Mouse (Mus musculus): ENCODE data around the gene Rpl39.
"Not testable (repeated sequence)": the region's sequence is repeated elsewhere in the genome, so short reads cannot be mapped to it uniquely, and the experiment has no call there.

Rpl39 gene

GRCm38 (mm10) chrX:37084927-37085660, at the start of gene Rpl39:
Rpl39 (minus strand) TSS chrX:37085402.
- DNase-seq: peak; percentile 87 to 93

DNA sequence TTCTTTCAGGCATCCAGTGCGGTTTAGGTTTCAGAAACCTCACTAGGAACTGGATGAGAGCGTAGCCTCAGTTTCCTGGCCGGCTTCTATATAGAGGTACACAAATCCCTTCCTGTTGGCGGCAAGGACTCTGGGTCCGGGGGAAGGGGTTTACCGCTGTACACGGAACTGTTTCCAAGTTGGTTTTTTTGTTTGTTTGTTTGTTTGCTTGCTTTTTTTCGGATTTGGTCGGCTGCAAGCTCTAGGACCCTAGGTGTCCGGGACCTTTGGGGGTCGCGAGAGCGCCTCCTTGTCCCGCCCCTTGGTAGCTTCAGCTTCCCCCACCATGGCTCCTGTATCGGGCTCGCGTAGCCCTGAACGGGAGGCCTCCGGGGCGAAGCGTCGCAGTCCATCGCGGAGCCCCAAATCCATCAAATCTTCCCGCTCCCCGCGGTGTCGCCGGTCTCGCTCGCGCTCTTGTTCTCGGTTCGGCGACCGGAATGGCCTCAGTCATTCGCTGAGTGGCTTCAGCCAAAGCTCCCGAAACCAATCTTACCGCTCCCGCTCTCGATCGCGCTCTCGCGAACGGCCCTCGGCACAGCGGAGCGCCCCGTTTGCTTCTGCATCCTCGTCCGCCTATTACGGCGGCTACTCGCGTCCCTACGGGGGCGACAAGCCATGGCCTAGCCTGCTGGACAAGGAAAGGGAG, 41.6 kb upstream of the Rpl39 start, which contains the start of gene Nkap:
Gene Nkap (plus strand): TSS at position 125 of the 688 bp plus-strand sequence.
- peak; percentile 79 to 84 for DNase-seq

DNA sequence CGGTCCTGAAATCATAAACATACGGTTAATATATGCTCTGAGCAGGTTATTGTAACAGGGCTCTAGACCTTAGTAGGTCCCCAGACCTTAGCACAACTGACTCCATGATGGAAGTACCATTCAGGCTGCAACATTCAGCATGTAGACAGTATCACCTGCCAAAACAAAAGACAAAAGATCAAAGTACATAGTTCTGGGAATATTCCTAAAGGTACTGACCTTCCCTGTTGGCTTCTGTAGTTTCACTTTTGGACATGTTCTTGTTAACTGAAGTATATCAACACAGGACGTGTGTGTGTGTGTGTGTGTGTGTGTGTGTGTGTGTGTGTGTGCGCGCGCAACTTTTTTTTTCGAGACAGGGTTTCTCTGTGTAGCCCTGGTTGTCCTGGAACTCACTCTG, 40.3 kb upstream of the Rpl39 start:
- DNase-seq: no peak

GRCm38 (mm10) chrX:37120212-37120611, 35.0 kb upstream of the Rpl39 start:
- no peak for DNase-seq

GRCm38 (mm10) chrX:37119585-37119984, 34.4 kb upstream of the Rpl39 start:
- no peak for DNase-seq

DNA sequence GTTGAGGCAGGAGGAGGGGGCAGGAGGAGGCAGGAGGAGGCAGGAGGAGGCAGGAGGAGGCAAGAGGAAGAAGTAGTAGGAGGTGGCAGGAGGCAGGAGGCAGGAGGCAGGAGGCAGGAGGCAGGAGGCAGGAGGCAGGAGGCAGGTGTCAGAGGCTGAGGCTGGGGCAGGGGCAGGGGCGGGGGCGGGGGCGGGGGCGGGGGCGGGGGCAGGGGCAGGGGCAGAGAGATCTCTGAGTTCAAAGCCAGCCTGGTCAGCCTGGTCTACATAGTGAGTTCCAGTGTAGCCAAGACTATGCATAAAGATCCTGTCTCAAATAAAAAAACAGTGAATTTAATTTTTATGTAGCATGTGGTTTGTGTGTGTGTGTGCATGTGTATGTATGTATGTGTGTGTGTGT, 31.9 kb upstream of the Rpl39 start:
- no peak for DNase-seq

DNA sequence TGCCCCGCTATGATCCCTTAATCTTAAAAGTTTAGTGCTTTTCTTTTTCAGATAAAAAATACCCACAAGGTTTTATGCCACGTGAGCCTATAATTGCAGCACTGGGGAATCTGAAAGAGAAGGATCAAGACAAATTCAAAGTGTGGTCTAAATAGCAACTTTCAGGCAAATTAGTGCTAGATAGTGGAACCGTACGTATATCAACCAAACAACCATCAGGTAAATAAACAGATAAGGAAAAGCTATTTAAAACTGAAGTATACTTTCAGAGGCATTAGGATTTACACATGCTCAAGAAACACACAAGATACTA, 25.6 kb upstream of the Rpl39 start:
- no peak for DNase-seq

- DNase-seq: peak; percentile 93 to 95
These were observed 25.1 kb upstream of the Rpl39 start, which contains the start of gene Upf3b for GRCm38 (mm10) chrX:37110193-37110880. Upf3b (minus strand) TSS chrX:37110322.

DNA sequence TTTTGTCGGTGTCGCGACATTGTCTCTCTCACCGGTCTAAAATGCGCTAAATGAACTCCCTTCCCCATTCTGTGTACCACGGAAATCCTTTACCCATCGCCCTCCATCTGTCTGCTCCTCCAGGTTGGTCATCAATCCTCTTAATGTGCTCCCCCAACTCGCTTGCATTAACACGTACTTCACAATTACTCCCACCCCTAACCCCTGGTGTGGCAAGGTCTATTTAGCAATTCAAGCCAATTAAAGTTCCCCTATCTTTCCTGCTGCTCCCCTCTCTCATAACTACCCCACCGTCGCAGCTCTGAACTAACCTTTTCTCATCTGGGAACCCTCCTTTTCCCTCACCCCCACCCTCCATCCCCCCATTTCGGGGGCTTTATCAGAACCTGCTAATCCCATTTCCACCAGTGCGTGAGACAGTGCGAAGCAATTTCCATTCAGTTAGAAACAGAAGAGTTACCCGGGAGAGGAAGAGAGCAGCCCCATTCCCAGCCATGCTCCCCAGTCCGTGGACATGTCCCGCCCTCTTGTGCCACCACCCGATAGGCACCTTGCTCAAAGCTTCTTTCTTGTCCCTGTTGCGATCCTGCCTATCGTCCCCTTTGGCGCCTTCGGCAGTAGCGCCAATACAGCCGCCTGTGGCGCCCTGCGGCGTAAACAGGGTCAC, 24.5 kb upstream of the Rpl39 start:
- DNase-seq: no peak

- no peak for DNase-seq
These were observed 18.6 kb upstream of the Rpl39 start for GRCm38 (mm10) chrX:37103826-37104225.

DNA sequence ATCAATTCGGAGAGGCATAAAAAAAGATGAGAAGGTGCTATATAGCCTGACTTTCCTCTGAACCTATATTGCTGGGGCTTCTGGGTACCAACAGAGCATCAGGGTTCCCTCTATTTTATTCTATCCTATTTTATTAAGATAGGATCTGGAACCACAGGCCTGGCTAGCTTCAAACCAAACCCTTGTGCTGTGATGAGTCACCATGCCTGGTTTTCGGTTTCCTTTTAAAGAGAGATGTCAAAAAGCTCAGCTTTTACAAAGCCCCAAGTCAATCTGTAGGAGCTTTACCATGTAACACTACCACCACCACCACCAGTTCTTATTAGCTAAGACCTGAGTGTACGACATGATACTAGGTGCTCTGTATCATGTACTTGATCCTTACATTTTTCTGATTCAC, 13.5 kb upstream of the Rpl39 start:
- no peak for DNase-seq

GRCm38 (mm10) chrX:37095106-37095768, 10.0 kb upstream of the Rpl39 start:
- DNase-seq: no peak

DNA sequence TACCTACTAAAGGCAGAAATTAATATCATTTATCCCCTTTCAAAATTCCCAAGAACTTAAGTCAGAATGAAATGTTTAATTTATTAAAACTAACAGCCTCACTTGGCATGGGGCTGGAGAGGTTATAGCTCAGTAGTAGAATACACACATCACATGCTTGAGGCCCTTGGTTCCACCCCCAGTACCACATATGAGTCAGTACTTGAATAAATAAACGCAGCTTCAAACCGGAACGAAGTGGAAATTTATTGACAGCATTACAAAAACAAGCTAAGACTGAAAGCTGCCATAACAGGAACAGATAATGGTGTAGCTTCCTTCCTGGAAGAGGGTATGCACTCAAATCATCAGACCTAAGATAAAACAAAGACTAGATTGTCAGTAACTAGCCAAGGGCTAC, 6.3 kb upstream of the Rpl39 start:
- no peak for DNase-seq

DNA sequence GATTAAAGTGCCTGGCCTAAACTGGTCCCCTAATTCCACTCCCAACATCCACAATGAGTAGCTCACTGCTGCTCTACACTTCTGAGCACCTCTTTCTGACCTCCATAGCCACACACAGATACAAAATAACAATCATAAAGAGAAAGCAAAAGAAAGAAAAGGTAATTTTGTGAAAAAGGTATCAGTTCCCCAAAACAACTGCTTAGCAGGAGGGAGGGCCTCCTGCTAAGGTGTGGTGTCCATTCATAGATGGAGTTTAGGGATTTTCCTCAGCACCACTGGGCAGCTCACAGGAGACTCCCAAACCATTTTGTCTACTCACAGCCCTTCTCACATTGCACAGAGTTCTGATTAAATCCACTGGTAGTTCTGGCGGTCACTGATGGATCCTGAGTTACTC, 3.6 kb upstream of the Rpl39 start:
- no peak for DNase-seq

- no peak for DNase-seq
These were observed 463 bp upstream of the Rpl39 start for GRCm38 (mm10) chrX:37085665-37086064.

DNA sequence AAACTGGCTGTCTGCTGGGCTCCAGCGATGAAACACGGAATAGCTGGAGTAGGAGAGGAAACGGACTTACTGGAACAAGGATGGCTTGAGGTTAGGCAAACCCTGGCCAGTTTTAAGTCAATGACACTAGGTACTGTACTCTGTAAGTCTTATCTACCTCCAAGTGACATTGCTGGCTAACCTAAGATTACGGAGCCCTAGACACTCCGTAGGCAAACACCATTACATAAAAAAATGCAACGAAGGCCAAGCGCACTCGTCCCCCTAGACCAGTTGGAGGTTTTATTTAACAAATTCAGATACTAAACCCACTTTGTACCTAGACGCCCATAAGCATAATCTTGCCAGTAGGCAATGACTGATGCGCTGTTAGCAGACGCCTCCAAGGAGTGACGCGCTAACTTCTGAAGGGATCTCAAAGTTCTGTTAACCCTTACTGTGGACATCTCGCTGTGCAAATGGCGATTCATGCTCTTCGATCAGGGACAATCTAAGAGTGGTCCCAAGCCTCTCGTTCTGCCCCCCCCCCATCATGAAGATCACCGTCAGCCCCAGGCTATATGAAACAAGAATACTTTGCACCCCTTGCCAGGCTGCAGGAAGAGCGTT, 780 bp downstream of the Rpl39 start:
- DNase-seq: peak; percentile 14 to 52

DNA sequence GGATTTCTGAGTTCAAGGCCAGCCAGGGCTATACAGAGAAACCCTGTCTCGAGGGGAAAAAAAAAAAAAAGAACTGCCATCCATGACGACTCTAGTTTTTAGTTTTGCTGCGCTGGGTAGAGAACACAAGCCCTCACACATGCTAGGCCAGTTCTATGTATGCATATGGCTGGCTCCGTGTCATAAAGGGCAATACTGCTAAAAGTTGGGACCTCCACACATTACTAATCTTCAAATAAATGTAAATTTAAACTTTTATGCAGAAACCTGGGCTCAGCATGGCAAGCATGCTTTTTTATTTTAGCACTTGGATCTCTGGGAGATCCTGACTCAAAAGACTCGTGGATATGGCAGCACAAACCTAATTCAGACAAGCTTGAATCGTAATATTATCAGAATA, 4.0 kb downstream of the Rpl39 start:
- DNase-seq: no peak

- DNase-seq: not testable (repeated sequence)
These were observed 4.9 kb downstream of the Rpl39 start for GRCm38 (mm10) chrX:37080345-37080744.

DNA sequence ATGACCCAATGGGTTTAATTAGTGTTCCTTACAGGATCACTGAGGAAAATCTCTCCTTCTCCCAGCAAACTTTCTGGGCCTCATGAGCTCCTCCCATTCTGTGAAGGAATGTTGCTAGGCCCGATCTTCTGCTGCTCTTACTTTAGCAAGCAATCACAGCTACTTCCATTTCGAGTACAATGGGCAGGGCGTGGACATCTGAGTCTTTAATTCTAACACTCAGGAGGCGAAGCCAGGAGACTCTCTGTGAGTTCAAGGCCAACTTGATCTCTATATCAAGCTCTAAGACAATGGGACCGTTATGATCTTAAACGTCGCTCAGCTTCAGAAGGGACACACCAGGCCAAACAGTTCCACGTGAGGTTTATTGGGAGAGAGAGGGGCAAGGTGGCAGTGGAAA, 8.6 kb downstream of the Rpl39 start:
- DNase-seq: no peak

GRCm38 (mm10) chrX:37074262-37074892, 10.8 kb downstream of the Rpl39 start:
- DNase-seq: peak; percentile 74 to 78

- DNase-seq: no peak
These were observed 16.4 kb downstream of the Rpl39 start for GRCm38 (mm10) chrX:37068766-37069165.

- DNase-seq: no peak
These were observed 17.9 kb downstream of the Rpl39 start for GRCm38 (mm10) chrX:37067299-37067698.

Data from kidney, postnatal 4 days (tissue).